Mouse (Mus musculus): Measurements from ENCODE around the gene Galnt2.

DNA sequence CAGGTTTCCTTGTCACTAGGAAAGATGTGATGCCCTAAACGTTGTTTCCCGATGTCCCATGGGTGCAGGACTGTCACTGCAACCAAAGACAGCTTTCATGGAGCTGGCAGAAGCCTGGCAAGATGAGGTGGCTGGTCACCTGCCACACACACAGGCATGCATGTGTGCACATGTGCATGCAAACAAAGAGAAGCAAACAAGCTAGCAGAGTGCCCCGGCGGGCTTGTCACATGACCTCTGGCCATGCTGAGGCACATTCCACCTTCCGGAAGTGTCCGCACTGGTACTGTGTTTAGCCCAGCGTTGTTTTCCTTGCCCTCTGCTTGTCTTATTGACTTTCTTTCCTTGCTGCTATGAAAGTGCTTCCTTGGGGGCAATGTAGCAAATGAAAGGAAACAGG is 97.1 kb downstream of the Galnt2 start:
- no peak for TF ChIP-seq POLR2A (IDR thresholded peaks at IDR 0.05; ENCODE audit: control insufficient read depth, extremely low read depth, insufficient read depth, low read length, poor library complexity)
- no peak for TF ChIP-seq CTCF (IDR thresholded peaks at IDR 0.05; ENCODE audit: borderline replicate concordance, control insufficient read depth, extremely low read depth, insufficient read depth, low read length, poor library complexity)
